Mouse (Mus musculus): ENCODE measurements around the gene Slc25a20. TPM values are rescaled to one million over a fixed set of nuclear protein-coding genes. Genes with fewer than 3 reads are reported as not detected.
A peak's percentile ranks its signal among the peaks of the same experiment; 100 is the strongest.

The Slc25a20 gene
- polyA plus RNA-seq (2014; fragmentation: Nextera tagmentation; extraction: Ambion mirVana) = 21.9 and 25.2 TPM in 2 replicates

DNA sequence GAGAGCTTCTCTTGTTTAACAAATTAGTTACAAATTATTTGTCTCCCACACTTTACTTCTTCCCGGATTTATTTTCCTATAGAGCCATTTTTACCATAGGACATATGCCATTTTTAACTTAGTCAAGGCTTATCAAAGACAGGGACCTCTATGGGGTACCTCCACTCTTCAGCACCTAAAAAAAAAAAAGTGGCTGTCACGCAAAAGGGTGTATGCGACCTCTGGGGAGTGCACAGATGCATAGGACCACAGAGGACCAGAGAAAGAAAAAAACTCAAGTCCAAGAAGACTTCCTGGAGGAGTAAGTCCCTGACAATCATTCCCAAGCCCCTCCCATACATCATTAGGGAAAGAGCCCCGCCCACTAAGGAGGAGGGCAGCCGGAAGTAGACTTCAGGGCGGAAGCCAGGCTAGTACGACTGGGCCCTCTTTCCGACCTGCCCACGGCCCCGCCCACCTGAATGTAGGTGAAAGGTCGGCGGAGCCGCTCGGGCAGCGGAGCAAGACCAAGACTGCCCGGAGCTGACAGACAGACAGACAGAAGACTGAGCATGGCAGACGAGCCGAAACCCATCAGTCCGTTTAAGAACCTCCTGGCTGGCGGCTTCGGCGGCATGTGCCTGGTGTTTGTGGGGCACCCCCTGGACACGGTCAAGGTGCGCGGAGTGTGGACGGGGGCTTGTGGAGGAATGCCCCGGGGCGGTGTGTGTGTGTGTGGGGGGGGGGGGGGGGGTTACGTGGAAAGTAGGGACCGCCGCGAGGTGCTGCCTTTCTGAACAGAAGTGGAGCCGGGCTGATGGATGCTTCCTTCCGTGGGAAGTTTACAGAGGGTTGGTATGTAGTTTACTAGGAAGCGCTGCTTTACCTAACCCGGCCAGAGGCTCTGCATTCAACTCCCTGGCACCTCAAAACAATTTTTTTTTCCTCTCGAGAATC, at the start of gene Slc25a20:
Gene Slc25a20, plus strand, starts transcription at position 412 of the 936 bp plus-strand sequence.
- 3% methylated on average over 36 of the region's 37 CpGs for WGBS
- H3K9ac ChIP-seq (replicated peaks; ENCODE audit: low read depth, low read length) = peak within 1 kb of the TSS; percentile 43
- 0 out of 2 replicates have a peak, but pooled peaks cover 3% of the 10 kb centered on the region for H3K4me1 ChIP-seq (ENCODE audit: control insufficient read depth, insufficient read depth, low read length)
- no peaks in the 10 kb centered on the region for H3K36me3 ChIP-seq (ENCODE audit: control insufficient read depth, insufficient read depth, low read length)
- no peak within 1 kb of the TSS; the same call in 1 of the 2 replicates for H3K27ac ChIP-seq (ENCODE audit: low read length)
- H3K27me3 ChIP-seq (ENCODE audit: control insufficient read depth, insufficient read depth, low read length) = no peaks in the 10 kb centered on the region
- H3K9me3 ChIP-seq (ENCODE audit: control insufficient read depth, low read depth, low read length) = no peaks in the 10 kb centered on the region
- peak; percentile 95 for ATAC-seq (ENCODE audit: insufficient number of reproducible peaks, insufficient read depth, low FRiP score, low read depth)
- peak within 1 kb of the TSS; percentile 62 for H3K4me2 ChIP-seq (replicated peaks; ENCODE audit: low read depth, low read length)
- H3K4me3 ChIP-seq (ENCODE audit: low read depth, low read length) = peak within 1 kb of the TSS; percentile 58

DNA sequence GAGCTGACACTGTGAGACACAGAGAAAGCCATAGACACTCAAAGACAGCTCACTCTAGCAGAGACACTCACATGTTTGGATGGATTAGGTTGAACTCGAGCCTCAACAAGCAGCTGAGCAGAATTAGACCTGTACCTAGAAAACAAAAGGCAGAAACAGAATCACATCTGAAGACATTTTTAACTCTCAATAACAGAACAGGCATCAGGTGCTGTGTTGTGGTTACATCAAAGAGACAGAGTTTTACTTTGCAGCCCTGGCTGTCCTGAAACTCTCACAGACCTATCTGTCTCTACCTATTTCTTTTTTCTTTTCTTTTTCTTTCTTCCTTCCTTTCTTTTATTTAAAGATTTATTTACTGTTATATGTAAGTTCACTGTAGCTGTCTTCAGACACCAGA, 44.6 kb upstream of the Slc25a20 start:
- no peak overlapping the region for H3K4me3 ChIP-seq (ENCODE audit: low read depth, low read length)
- H3K27me3 ChIP-seq (ENCODE audit: control insufficient read depth, insufficient read depth, low read length) = no peaks in the 10 kb centered on the region
- 91% methylated on average over 1 of the region's 1 CpGs for WGBS
- ATAC-seq (ENCODE audit: insufficient number of reproducible peaks, insufficient read depth, low FRiP score, low read depth) = no peak
- H3K9ac ChIP-seq (replicated peaks; ENCODE audit: low read depth, low read length) = no peak overlapping the region
- no peaks in the 10 kb centered on the region for H3K4me1 ChIP-seq (ENCODE audit: control insufficient read depth, insufficient read depth, low read length)
- no peaks in the 10 kb centered on the region for H3K9me3 ChIP-seq (ENCODE audit: control insufficient read depth, low read depth, low read length)
- no peak overlapping the region for H3K4me2 ChIP-seq (replicated peaks; ENCODE audit: low read depth, low read length)
- H3K27ac ChIP-seq (ENCODE audit: low read length) = no peak overlapping the region
- peaks cover 63% of the 10 kb centered on the region for H3K36me3 ChIP-seq (ENCODE audit: control insufficient read depth, insufficient read depth, low read length)

DNA sequence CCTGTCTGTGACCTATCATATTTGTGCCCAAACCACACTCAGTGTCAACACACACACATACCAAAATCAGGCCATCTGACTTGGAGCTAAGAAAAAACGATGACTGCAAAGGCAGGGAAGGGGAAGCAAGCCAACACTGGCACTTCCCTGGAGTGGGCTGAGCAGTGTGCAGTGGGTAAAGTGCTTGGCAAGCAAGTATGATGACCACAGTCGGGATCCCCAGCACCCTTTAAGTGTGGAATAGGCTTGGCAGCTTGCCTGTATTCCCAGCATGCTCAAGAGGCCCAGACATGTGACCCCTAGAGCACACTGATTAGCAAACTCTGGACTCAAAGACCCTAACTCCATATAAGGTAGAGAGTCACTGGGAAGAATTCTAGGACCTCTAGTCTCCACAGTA, 35.4 kb upstream of the Slc25a20 start:
- no peaks in the 10 kb centered on the region for H3K9me3 ChIP-seq (ENCODE audit: control insufficient read depth, low read depth, low read length)
- no peak overlapping the region for H3K9ac ChIP-seq (replicated peaks; ENCODE audit: low read depth, low read length)
- whole genome bisulfite sequencing = 71% methylated on average over 2 of the region's 2 CpGs
- H3K4me2 ChIP-seq (replicated peaks; ENCODE audit: low read depth, low read length) = no peak overlapping the region
- H3K27me3 ChIP-seq (ENCODE audit: control insufficient read depth, insufficient read depth, low read length) = no peaks in the 10 kb centered on the region
- peaks cover 14% of the 10 kb centered on the region for H3K36me3 ChIP-seq (ENCODE audit: control insufficient read depth, insufficient read depth, low read length)
- H3K4me1 ChIP-seq (ENCODE audit: control insufficient read depth, insufficient read depth, low read length) = no peaks in the 10 kb centered on the region
- no peak overlapping the region for H3K27ac ChIP-seq (ENCODE audit: low read length)
- H3K4me3 ChIP-seq (ENCODE audit: low read depth, low read length) = no peak overlapping the region
- no peak for ATAC-seq (ENCODE audit: insufficient number of reproducible peaks, insufficient read depth, low FRiP score, low read depth)

DNA sequence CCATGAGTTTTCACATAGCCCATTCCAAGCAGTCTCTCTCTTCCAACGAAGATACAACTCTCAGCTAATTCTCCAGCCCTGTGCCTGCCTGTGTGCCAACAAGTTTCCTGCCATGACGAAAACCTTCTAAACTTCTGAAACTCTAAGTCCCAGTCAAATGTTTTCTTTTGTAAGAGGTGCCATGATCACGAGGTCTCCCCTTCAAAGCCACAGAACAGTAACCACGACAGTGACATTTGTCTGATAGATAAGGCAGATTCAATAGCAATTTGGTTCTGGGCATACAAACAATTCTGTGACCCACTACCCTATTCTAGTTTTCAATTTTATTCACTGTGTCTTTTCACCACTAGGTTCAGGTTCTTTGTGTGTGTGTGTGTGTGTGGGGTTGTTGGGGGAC, 33.7 kb upstream of the Slc25a20 start:
- 78% methylated on average over 4 of the region's 4 CpGs for WGBS
- no peak for ATAC-seq (ENCODE audit: insufficient number of reproducible peaks, insufficient read depth, low FRiP score, low read depth)
- Histone ChIP-seq H3K4me2 (replicated peaks; ENCODE audit: low read depth, low read length) (no peak overlapping the region), H3K9ac (replicated peaks; ENCODE audit: low read depth, low read length) (no peak overlapping the region), H3K27me3 (ENCODE audit: control insufficient read depth, insufficient read depth, low read length) (no peaks in the 10 kb centered on the region), H3K4me1 (ENCODE audit: control insufficient read depth, insufficient read depth, low read length) (no peaks in the 10 kb centered on the region), H3K36me3 (ENCODE audit: control insufficient read depth, insufficient read depth, low read length) (peaks cover 14% of the 10 kb centered on the region), H3K27ac (ENCODE audit: low read length) (no peak overlapping the region), H3K9me3 (ENCODE audit: control insufficient read depth, low read depth, low read length) (no peaks in the 10 kb centered on the region), H3K4me3 (ENCODE audit: low read depth, low read length) (no peak overlapping the region)

DNA sequence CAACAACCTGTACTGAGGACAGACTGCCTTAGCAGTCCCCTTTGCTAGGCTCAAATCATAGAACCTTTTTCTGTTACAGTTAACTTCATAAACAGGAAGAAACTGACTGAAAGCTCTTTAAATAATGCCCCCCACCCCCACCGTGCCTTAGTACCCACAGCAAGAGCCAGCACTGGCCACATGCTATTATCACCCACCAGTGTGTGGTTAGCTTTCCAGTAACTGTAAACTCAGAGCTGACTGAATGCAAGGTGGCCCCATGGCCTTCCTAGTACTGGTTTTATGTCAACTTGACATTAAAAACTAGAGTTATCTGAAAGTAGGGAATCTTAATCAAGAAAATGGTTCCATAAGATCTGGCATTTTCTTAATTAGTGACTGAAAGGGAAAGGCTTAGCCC, 31.2 kb upstream of the Slc25a20 start:
- no peaks in the 10 kb centered on the region for H3K9me3 ChIP-seq (ENCODE audit: control insufficient read depth, low read depth, low read length)
- no peak for ATAC-seq (ENCODE audit: insufficient number of reproducible peaks, insufficient read depth, low FRiP score, low read depth)
- H3K4me2 ChIP-seq (replicated peaks; ENCODE audit: low read depth, low read length) = no peak overlapping the region
- WGBS = 70% methylated on average over 1 of the region's 1 CpGs
- H3K4me3 ChIP-seq (ENCODE audit: low read depth, low read length) = no peak overlapping the region
- H3K4me1 ChIP-seq (ENCODE audit: control insufficient read depth, insufficient read depth, low read length) = no peaks in the 10 kb centered on the region
- no peaks in the 10 kb centered on the region for H3K27me3 ChIP-seq (ENCODE audit: control insufficient read depth, insufficient read depth, low read length)
- H3K9ac ChIP-seq (replicated peaks; ENCODE audit: low read depth, low read length) = no peak overlapping the region
- peaks cover 7% of the 10 kb centered on the region for H3K36me3 ChIP-seq (ENCODE audit: control insufficient read depth, insufficient read depth, low read length)
- no peak overlapping the region for H3K27ac ChIP-seq (ENCODE audit: low read length)

DNA sequence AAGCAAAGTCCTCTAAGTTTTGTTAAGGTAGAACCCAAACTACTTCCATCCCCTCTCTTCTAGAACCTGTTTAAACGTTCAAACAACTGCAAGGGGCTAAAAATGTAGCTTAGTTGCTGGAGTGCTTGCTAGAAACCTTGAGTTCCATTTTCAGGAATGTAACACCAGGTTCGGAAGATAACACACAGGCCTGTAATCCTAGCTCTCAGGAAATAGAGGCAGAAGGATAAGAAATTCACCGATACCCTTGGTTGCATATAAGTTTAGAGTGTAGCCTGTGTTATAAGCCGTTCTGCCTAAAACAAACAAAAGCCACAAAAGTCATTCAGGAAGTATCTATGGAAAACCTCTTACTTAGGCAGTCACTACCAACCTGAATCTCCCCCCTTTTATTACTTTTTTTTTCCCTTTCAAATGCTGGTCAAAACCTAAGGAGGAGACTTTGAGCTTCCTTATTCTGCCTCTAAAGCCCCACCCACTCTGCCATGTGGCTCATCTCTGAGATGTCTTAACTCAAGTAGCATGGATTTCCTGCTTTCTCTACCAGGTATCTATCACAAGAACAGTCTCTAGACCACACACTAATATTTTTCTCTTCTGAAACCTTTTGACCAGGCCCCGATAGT, 30.1 kb upstream of the Slc25a20 start:
- Histone ChIP-seq H3K27ac (ENCODE audit: low read length) (no peak overlapping the region), H3K36me3 (ENCODE audit: control insufficient read depth, insufficient read depth, low read length) (peaks cover 3% of the 10 kb centered on the region), H3K9me3 (ENCODE audit: control insufficient read depth, low read depth, low read length) (no peaks in the 10 kb centered on the region), H3K4me2 (replicated peaks; ENCODE audit: low read depth, low read length) (no peak overlapping the region), H3K9ac (replicated peaks; ENCODE audit: low read depth, low read length) (no peak overlapping the region), H3K4me1 (ENCODE audit: control insufficient read depth, insufficient read depth, low read length) (no peaks in the 10 kb centered on the region), H3K4me3 (ENCODE audit: low read depth, low read length) (no peak overlapping the region), H3K27me3 (ENCODE audit: control insufficient read depth, insufficient read depth, low read length) (no peaks in the 10 kb centered on the region)
- no peak for ATAC-seq (ENCODE audit: insufficient number of reproducible peaks, insufficient read depth, low FRiP score, low read depth)
- 79% methylated on average over 5 of the region's 5 CpGs for WGBS

DNA sequence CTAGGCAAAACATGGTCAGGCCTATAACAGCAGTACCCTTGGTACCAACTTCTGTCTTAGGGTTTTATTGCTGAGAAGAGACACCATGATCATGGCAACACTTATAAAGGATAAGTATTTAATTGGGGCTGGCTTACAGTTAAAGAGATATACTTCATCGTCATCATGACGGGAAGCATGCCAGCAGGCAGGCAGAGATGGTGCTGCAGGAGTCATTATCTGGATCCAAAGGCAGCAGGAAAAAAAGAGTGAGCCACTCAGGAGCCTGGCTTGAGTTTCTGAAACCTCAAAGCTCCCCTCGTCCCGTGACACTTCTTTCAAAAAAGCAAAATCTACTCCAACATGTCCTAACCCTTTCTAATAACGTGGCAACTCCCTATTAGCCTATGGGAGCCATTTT, 29.5 kb upstream of the Slc25a20 start:
- H3K4me3 ChIP-seq (ENCODE audit: low read depth, low read length) = no peak overlapping the region
- H3K4me2 ChIP-seq (replicated peaks; ENCODE audit: low read depth, low read length) = no peak overlapping the region
- H3K36me3 ChIP-seq (ENCODE audit: control insufficient read depth, insufficient read depth, low read length) = peaks cover 3% of the 10 kb centered on the region
- H3K9me3 ChIP-seq (ENCODE audit: control insufficient read depth, low read depth, low read length) = no peaks in the 10 kb centered on the region
- no peaks in the 10 kb centered on the region for H3K4me1 ChIP-seq (ENCODE audit: control insufficient read depth, insufficient read depth, low read length)
- H3K9ac ChIP-seq (replicated peaks; ENCODE audit: low read depth, low read length) = no peak overlapping the region
- ATAC-seq (ENCODE audit: insufficient number of reproducible peaks, insufficient read depth, low FRiP score, low read depth) = no peak
- H3K27me3 ChIP-seq (ENCODE audit: control insufficient read depth, insufficient read depth, low read length) = no peaks in the 10 kb centered on the region
- H3K27ac ChIP-seq (ENCODE audit: low read length) = no peak overlapping the region
- 83% methylated on average over 5 of the region's 5 CpGs for WGBS

DNA sequence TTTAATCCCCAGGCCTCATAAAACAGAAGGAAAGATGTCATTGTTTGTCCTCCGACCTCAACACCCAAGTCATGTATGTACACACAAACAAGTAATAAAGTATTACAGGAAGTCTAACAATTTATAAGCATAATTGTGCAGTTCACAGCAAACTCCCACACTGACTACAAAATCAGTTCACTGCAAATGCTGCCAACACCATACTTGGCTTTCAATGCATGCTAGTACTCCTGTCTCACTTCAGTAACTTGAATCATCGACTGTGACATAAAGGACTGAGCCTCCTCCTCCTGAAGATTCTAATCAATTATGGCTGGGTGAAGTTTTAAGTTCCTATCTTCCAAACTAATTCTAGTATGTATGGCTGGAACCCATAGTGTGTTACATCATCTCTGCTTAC, 28.0 kb upstream of the Slc25a20 start:
- Histone ChIP-seq H3K9ac (replicated peaks; ENCODE audit: low read depth, low read length) (no peak overlapping the region), H3K4me2 (replicated peaks; ENCODE audit: low read depth, low read length) (no peak overlapping the region), H3K27me3 (ENCODE audit: control insufficient read depth, insufficient read depth, low read length) (no peaks in the 10 kb centered on the region), H3K36me3 (ENCODE audit: control insufficient read depth, insufficient read depth, low read length) (peaks cover 3% of the 10 kb centered on the region), H3K9me3 (ENCODE audit: control insufficient read depth, low read depth, low read length) (no peaks in the 10 kb centered on the region), H3K4me1 (ENCODE audit: control insufficient read depth, insufficient read depth, low read length) (no peaks in the 10 kb centered on the region), H3K4me3 (ENCODE audit: low read depth, low read length) (no peak overlapping the region), H3K27ac (ENCODE audit: low read length) (no peak overlapping the region)
- WGBS = 87% methylated on average over 2 of the region's 2 CpGs
- ATAC-seq (ENCODE audit: insufficient number of reproducible peaks, insufficient read depth, low FRiP score, low read depth) = no peak
